Mouse (Mus musculus): ENCODE results near the gene Gm28635. TPM values are rescaled to one million over a fixed set of nuclear protein-coding genes. Genes with fewer than 3 reads are reported as not detected.

The Gm28635 gene
- total and polyA plus RNA-seq, 3 experiments, result not detected

DNA sequence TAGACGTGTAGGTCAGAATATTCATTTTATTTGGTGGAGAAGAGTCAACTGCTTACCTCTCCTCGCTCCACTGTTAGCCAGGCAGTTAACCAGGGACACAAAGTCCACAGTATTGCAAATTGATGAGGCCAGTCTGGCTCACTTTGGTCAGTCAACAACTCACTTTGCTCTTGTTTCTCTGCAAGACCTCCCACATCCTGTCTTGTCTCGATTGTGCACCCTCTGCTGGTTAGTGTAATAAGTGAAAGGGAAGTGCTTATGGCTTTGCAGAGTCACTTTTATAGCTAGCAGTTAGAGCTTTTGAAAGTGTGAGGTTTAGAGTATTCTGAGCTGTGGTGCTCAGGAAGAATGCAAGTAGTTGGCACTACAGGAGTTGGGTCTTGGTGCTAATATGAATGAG lies 17.6 kb downstream of the Gm28635 start:
- Histone ChIP-seq H3K4me1 (ENCODE audit: insufficient read depth, low read depth, low read length) (peaks cover 12% of the 10 kb centered on the region), H3K9me3 (replicated peaks) (no peaks in the 10 kb centered on the region; the same call in 1 of the 2 replicates), H3K4me3 (ENCODE audit: low read depth, low read length) (no peak overlapping the region), H3K27me3 (ENCODE audit: insufficient read depth, low read length) (no peaks in the 10 kb centered on the region), H3K36me3 (replicated peaks) (no peaks in the 10 kb centered on the region)
- DNase-seq (ENCODE audit: low spot score), result peak; percentile 34
- no peak for TF ChIP-seq GATA1 (IDR thresholded peaks at IDR 0.05; ENCODE audit: borderline replicate concordance, low read length)
- TF ChIP-seq GATA2 (IDR thresholded peaks at IDR 0.05; ENCODE audit: borderline replicate concordance, low read depth, low read length), result no peak
- TF ChIP-seq POLR2AphosphoS5 (IDR thresholded peaks at IDR 0.05; ENCODE audit: insufficient replicate concordance, low read depth, low read length), result no peak
- TF ChIP-seq CTCF (IDR thresholded peaks at IDR 0.05; ENCODE audit: low read depth, low read length), result no peak
- no peak for TF ChIP-seq TAL1 (conservative IDR thresholded peaks at IDR 0.05; ENCODE audit: low read depth, low read length)
- ATAC-seq (ENCODE audit: extremely low read depth, insufficient number of reproducible peaks, low FRiP score, poor library complexity, severe bottlenecking), result peak; percentile 79; the same call in 1 of the 2 replicates

DNA sequence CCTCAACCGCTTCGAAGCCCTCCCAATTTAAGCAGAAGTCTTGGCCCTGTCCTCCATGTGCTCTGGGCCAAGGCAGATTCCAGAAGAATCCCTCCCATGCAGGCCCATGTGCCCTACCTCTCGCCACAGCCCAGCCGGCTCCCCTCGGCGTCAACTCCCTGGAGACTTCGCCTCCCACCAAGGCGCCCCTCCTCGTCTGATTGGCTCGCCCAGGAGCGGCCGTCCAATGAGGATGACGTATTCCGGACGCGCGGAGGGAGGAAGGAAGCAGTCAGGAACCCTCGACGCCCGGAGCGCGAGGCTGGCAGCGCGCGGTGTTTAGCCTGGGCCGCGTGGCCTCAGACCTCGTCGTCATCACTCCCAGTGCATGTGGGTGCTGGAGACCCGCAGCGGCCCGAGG lies 19.0 kb downstream of the Gm28635 start, which contains the start of gene Btbd18:
Gene Btbd18, plus strand, starts transcription at position 274 of the 400 bp plus-strand sequence.
- no peak for ATAC-seq (ENCODE audit: extremely low read depth, insufficient number of reproducible peaks, low FRiP score, poor library complexity, severe bottlenecking)

DNA sequence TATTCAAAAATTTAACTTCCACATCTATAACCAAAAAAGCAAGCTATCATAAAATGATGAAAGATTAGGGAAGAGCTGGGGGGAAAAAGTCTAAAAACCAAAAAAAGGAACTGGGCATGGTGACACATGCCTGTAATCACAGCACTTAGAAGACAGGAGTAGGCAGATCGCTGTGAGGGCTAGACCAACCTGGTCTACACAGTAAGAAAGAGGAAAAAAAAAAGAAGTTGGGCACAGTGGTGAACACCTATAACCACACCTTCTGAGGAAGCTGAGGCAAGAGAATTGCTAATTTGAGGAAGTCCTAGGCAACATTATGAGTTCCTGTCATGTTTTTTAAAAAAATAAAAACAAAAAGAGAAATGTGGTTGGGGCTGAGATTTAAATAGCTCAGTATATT lies 22.0 kb downstream of the Gm28635 start:
- no peaks in the 10 kb centered on the region; the same call in 1 of the 2 replicates for H3K9me3 ChIP-seq (replicated peaks)

More for the DNA sequence above, 19.0 kb downstream of the Gm28635 start, which contains the start of gene Btbd18:
- Histone ChIP-seq H3K9me3 (replicated peaks) (no peaks in the 10 kb centered on the region; the same call in 1 of the 2 replicates), H3K27me3 (ENCODE audit: insufficient read depth, low read length) (no peaks in the 10 kb centered on the region), H3K4me1 (ENCODE audit: insufficient read depth, low read depth, low read length) (peaks cover 12% of the 10 kb centered on the region), H3K36me3 (replicated peaks) (no peaks in the 10 kb centered on the region), H3K4me3 (ENCODE audit: low read depth, low read length) (no peak within 1 kb of the TSS; the same call in 1 of the 2 replicates)
- DNase-seq (ENCODE audit: low spot score), result no peak
- TF ChIP-seq GATA1 (IDR thresholded peaks at IDR 0.05; ENCODE audit: borderline replicate concordance, low read length) (no peak), CTCF (IDR thresholded peaks at IDR 0.05; ENCODE audit: low read depth, low read length) (no peak), POLR2AphosphoS5 (IDR thresholded peaks at IDR 0.05; ENCODE audit: insufficient replicate concordance, low read depth, low read length) (no peak), TAL1 (conservative IDR thresholded peaks at IDR 0.05; ENCODE audit: low read depth, low read length) (no peak), GATA2 (IDR thresholded peaks at IDR 0.05; ENCODE audit: borderline replicate concordance, low read depth, low read length) (no peak)

DNA sequence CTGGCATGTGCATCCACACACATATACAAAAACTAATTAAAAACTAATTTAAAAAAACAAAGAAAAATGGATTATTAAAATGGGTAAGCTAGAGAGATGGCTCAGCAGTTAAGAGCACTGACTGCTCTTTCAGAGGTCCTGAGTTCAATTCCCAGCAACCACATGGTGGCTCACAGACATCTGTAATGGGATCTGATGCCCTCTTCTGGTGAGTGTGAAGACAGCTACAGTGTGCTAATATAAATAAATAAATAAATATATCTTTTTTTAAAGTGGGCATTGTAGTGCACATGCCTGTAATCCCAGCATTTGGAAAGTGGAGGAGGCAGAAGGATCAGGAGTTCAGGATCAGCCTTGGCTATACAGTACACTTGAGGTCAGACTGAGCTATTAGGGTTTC lies 24.5 kb downstream of the Gm28635 start:
- DNase-seq (ENCODE audit: low spot score) (no peak), ATAC-seq (ENCODE audit: extremely low read depth, insufficient number of reproducible peaks, low FRiP score, poor library complexity, severe bottlenecking) (no peak)
- Histone ChIP-seq H3K4me3 (ENCODE audit: low read depth, low read length) (no peak overlapping the region), H3K4me1 (ENCODE audit: insufficient read depth, low read depth, low read length) (peaks cover 9% of the 10 kb centered on the region), H3K36me3 (replicated peaks) (no peaks in the 10 kb centered on the region), H3K27me3 (ENCODE audit: insufficient read depth, low read length) (no peaks in the 10 kb centered on the region), H3K9me3 (replicated peaks) (no peaks in the 10 kb centered on the region)
- TF ChIP-seq TAL1 (conservative IDR thresholded peaks at IDR 0.05; ENCODE audit: low read depth, low read length) (no peak), GATA2 (IDR thresholded peaks at IDR 0.05; ENCODE audit: borderline replicate concordance, low read depth, low read length) (no peak), POLR2AphosphoS5 (IDR thresholded peaks at IDR 0.05; ENCODE audit: insufficient replicate concordance, low read depth, low read length) (no peak), GATA1 (IDR thresholded peaks at IDR 0.05; ENCODE audit: borderline replicate concordance, low read length) (no peak), CTCF (IDR thresholded peaks at IDR 0.05; ENCODE audit: low read depth, low read length) (no peak)

More for the DNA sequence above, 22.0 kb downstream of the Gm28635 start:
- no peak for DNase-seq (ENCODE audit: low spot score)
- Histone ChIP-seq H3K27me3 (ENCODE audit: insufficient read depth, low read length) (no peaks in the 10 kb centered on the region), H3K4me1 (ENCODE audit: insufficient read depth, low read depth, low read length) (peaks cover 14% of the 10 kb centered on the region), H3K4me3 (ENCODE audit: low read depth, low read length) (no peak overlapping the region), H3K36me3 (replicated peaks) (no peaks in the 10 kb centered on the region)
- TF ChIP-seq GATA1 (IDR thresholded peaks at IDR 0.05; ENCODE audit: borderline replicate concordance, low read length) (no peak), CTCF (IDR thresholded peaks at IDR 0.05; ENCODE audit: low read depth, low read length) (no peak), TAL1 (conservative IDR thresholded peaks at IDR 0.05; ENCODE audit: low read depth, low read length) (no peak), POLR2AphosphoS5 (IDR thresholded peaks at IDR 0.05; ENCODE audit: insufficient replicate concordance, low read depth, low read length) (no peak), GATA2 (IDR thresholded peaks at IDR 0.05; ENCODE audit: borderline replicate concordance, low read depth, low read length) (no peak)
- no peak for ATAC-seq (ENCODE audit: extremely low read depth, insufficient number of reproducible peaks, low FRiP score, poor library complexity, severe bottlenecking)

DNA sequence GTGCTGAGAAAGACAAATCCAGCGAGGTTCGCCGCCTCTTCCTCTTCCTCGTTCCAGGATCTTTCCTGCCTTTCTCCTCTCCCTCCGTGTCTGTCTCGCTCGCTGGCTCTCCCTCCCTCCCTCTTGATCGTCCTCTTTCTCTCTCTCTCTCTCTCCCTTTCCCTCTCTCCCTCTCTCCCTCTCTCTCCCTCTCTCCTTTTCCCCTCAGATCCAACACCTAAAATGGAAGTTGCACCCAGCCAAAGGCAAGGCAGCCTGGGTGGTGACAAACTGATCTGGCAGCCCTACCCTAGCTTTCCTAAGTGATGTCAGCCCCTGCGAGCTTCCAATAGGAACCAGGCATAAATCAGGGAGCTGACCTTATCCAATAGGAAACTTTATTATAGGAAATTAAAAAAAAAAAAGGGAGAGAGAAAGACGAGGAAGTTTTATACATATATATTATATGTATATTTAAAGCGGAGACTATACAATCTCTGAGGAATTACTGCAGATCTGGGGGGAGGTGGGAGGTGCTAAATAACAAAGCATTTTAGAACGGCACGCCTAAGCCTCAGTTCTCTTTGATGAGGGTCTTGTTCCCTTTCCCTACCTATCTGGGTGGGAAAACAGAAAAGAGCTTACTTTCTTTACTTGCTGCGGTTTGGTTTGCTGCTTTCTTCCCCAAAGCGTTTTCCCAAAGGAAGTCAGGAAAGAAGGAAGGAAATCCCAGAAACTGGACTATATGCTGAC lies 27.2 kb downstream of the Gm28635 start, which contains the start of gene Ctnnd1:
Gene Ctnnd1, minus strand, starts transcription at position 302 of the 732 bp plus-strand sequence.
- DNase-seq (ENCODE audit: low spot score) (peak; percentile 90), ATAC-seq (ENCODE audit: extremely low read depth, insufficient number of reproducible peaks, low FRiP score, poor library complexity, severe bottlenecking) (peak; percentile 98)
- no peaks in the 10 kb centered on the region for H3K27me3 ChIP-seq (ENCODE audit: insufficient read depth, low read length)
- peaks cover 11% of the 10 kb centered on the region for H3K36me3 ChIP-seq (replicated peaks)
- no peaks in the 10 kb centered on the region for H3K9me3 ChIP-seq (replicated peaks)
- peak within 1 kb of the TSS; percentile 73 for H3K4me3 ChIP-seq (ENCODE audit: low read depth, low read length)
- TF ChIP-seq TAL1 (conservative IDR thresholded peaks at IDR 0.05; ENCODE audit: low read depth, low read length), result no peak
- H3K4me1 ChIP-seq (ENCODE audit: insufficient read depth, low read depth, low read length), result peaks cover 20% of the 10 kb centered on the region

DNA sequence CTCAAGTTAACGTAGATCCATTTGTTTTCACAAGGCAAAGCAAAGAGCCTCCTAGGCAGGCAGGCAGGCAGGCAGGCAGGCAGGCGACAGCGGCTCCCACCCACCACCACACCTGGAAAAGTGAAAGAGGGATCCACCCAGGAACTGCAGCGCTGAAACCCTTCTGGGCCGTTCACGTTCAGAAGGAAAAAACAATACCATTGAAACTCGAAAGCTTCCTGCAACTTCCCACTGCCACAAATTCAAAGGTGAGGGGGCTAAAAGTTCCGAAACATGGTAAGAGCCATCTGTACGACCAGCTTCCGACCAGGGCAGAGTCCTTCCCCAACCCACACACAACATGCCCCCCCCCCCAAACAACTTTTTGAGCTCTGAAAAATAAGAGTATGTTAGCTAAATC lies 28.2 kb downstream of the Gm28635 start:
- H3K36me3 ChIP-seq (replicated peaks), result peaks cover 11% of the 10 kb centered on the region
- DNase-seq (ENCODE audit: low spot score) (no peak), ATAC-seq (ENCODE audit: extremely low read depth, insufficient number of reproducible peaks, low FRiP score, poor library complexity, severe bottlenecking) (no peak)
- TF ChIP-seq GATA2 (IDR thresholded peaks at IDR 0.05; ENCODE audit: borderline replicate concordance, low read depth, low read length) (no peak), GATA1 (IDR thresholded peaks at IDR 0.05; ENCODE audit: borderline replicate concordance, low read length) (no peak), POLR2AphosphoS5 (IDR thresholded peaks at IDR 0.05; ENCODE audit: insufficient replicate concordance, low read depth, low read length) (no peak), CTCF (IDR thresholded peaks at IDR 0.05; ENCODE audit: low read depth, low read length) (no peak), TAL1 (conservative IDR thresholded peaks at IDR 0.05; ENCODE audit: low read depth, low read length) (no peak)
- H3K4me1 ChIP-seq (ENCODE audit: insufficient read depth, low read depth, low read length), result peaks cover 20% of the 10 kb centered on the region
- no peaks in the 10 kb centered on the region for H3K9me3 ChIP-seq (replicated peaks)
- peak overlapping the region; percentile 73 for H3K4me3 ChIP-seq (ENCODE audit: low read depth, low read length)
- no peaks in the 10 kb centered on the region for H3K27me3 ChIP-seq (ENCODE audit: insufficient read depth, low read length)

Data from G1E (cell line).